Mouse (Mus musculus): ENCODE results near the gene Lrrc45. TPM values are rescaled to one million over a fixed set of nuclear protein-coding genes. Genes with fewer than 3 reads are reported as not detected.
A peak's percentile ranks its signal among the peaks of the same experiment; 100 is the strongest.
"Not testable (repeated sequence)": the region's sequence is repeated elsewhere in the genome, so short reads cannot be mapped to it uniquely, and the experiment has no call there.

Gene Lrrc45
- polyA plus RNA-seq, 1 experiment from 2014 or later = 44.4 TPM

DNA sequence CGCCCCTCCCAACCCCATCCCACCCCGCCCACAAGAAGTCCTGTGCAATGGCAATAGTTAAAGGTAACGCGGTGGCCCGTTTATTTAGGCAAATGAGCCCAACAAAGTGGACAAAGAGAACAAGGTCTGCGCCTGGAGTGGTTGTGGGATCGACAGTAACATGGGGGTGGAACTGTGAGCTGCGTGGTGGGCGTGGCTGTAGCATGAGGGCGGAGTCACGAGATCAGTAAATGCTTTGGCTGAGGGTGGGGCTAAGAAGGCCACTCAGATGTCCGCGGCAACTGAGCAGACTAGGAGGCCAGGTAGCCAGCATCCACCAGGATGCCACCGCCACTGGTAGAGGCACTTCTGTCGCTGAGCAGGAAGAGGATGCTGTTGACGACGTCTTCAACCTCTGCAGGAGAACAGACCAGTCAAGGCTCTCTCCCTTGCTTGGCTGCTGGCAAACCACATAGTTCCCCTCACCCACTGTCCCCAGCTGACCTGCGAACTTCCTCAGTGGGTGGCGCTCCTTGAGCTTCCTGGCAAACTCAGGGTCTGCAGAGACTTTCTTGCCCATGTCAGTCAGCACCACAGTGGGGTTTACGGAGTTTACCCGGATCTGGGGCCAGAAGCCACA is 15.8 kb downstream of the Lrrc45 start:
- H3K27ac ChIP-seq (ENCODE audit: low read length); H3K36me3 ChIP-seq (ENCODE audit: control insufficient read depth, insufficient read depth, low read length); H3K9me3 ChIP-seq (ENCODE audit: control insufficient read depth, low read length); H3K9ac ChIP-seq (ENCODE audit: low read depth, low read length); H3K4me1 ChIP-seq (ENCODE audit: control insufficient read depth, insufficient read depth, low read length); H3K27me3 ChIP-seq (replicated peaks; ENCODE audit: control insufficient read depth, insufficient read depth, low read length): not testable (repeated sequence)
- Histone ChIP-seq H3K4me2 (ENCODE audit: low read depth, low read length) (peak overlapping the region; percentile 19; the same call in 1 of the 2 replicates), H3K4me3 (ENCODE audit: low read length) (peak overlapping the region; percentile 15; the same call in 1 of the 2 replicates)
- WGBS = 1% methylated on average over 17 of the region's 21 CpGs
- ATAC-seq = peak; percentile 34

DNA sequence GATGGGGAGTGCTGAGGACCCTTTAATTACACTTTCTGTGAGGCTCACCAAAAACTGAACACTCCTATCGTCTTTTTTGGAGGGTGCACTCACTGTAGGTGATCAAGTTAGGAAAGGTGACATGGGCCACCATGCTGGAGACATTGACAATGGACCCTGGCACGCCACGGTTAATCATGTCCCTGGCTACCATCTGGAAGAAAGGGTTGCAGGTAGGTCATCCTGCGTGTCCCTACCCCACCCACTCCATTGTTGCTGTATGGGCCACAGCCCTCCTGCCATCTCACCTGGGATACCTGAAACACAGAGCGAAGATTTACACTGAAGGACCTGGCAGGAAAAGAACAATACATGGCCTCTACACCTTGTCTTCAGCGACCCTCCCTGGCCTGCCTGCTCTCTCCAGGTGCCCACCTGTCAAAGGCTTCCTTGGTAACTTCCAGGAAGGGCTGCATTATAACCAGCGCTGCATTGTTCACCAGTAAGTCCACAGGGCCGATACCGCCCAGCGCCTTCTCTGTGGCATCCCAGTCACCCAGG is 16.7 kb downstream of the Lrrc45 start:
- no peak overlapping the region for H3K9ac ChIP-seq (ENCODE audit: low read depth, low read length)
- no peaks in the 10 kb centered on the region for H3K9me3 ChIP-seq (ENCODE audit: control insufficient read depth, low read length)
- no peaks in the 10 kb centered on the region for H3K27me3 ChIP-seq (replicated peaks; ENCODE audit: control insufficient read depth, insufficient read depth, low read length)
- no peak overlapping the region for H3K27ac ChIP-seq (ENCODE audit: low read length)
- 88% methylated on average over 10 of the region's 10 CpGs for WGBS
- H3K36me3 ChIP-seq (ENCODE audit: control insufficient read depth, insufficient read depth, low read length) = 0 out of 2 replicates have a peak, but pooled peaks cover 3% of the 10 kb centered on the region
- H3K4me1 ChIP-seq (ENCODE audit: control insufficient read depth, insufficient read depth, low read length) = peaks cover 5% of the 10 kb centered on the region
- no peak overlapping the region for H3K4me2 ChIP-seq (ENCODE audit: low read depth, low read length)
- no peak for ATAC-seq
- no peak overlapping the region for H3K4me3 ChIP-seq (ENCODE audit: low read length)

GRCm38 (mm10) chr11:120731395-120731794 is 17.7 kb downstream of the Lrrc45 start:
- Histone ChIP-seq H3K4me2 (ENCODE audit: low read depth, low read length) (no peak overlapping the region), H3K27ac (ENCODE audit: low read length) (no peak overlapping the region), H3K36me3 (ENCODE audit: control insufficient read depth, insufficient read depth, low read length) (no peaks in the 10 kb centered on the region), H3K9ac (ENCODE audit: low read depth, low read length) (no peak overlapping the region), H3K27me3 (replicated peaks; ENCODE audit: control insufficient read depth, insufficient read depth, low read length) (no peaks in the 10 kb centered on the region), H3K4me1 (ENCODE audit: control insufficient read depth, insufficient read depth, low read length) (peaks cover 5% of the 10 kb centered on the region), H3K4me3 (ENCODE audit: low read length) (no peak overlapping the region), H3K9me3 (ENCODE audit: control insufficient read depth, low read length) (no peaks in the 10 kb centered on the region)
- WGBS = 89% methylated on average over 1 of the region's 1 CpGs
- ATAC-seq = no peak

DNA sequence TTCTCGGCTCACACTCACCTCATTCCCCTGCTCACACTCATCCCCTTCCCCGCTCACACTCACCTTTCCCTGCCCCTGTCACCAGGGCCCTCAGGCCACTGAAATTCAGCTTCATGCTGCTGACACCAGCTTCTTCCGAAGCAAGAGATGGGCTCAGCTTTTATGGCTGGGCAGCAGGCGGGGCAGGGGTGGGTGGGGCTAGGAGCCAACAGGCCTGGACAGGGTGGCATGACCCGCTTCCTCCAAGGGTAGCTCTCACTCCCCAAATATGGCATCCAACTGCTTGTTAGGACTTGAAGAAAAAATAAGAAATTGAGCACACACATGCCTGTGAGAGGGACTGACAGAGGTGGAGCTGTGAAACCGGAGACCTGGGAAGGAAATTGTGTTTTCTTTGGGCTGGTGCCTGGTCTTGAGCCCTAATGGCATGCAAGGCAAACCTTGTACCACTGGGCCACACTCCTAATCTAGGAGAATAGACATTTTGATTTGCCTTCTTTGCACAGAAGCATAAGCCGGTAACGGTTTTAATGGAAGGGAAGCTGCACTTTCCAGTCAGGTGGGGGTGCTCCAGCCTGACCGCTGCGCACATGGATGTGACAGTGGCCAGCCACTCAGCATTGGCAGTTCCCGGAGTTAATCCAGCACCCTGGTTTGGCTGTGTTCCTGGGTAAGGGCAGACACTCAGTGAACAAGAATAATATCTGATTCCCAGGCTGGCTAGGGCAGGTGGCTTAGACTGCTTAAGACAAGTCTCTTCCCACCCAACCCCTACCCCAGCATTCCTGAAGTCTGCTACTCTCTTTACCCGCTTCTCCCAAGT is 18.3 kb downstream of the Lrrc45 start, which contains the start of gene Cbr2:
Gene Cbr2 (minus strand): TSS at position 257 of the 823 bp plus-strand sequence.
- no peak within 1 kb of the TSS for H3K27ac ChIP-seq (ENCODE audit: low read length)
- no peaks in the 10 kb centered on the region for H3K27me3 ChIP-seq (replicated peaks; ENCODE audit: control insufficient read depth, insufficient read depth, low read length)
- H3K4me3 ChIP-seq (ENCODE audit: low read length) = no peak within 1 kb of the TSS
- H3K4me2 ChIP-seq (ENCODE audit: low read depth, low read length) = no peak within 1 kb of the TSS
- no peak within 1 kb of the TSS for H3K9ac ChIP-seq (ENCODE audit: low read depth, low read length)
- ATAC-seq = no peak
- H3K9me3 ChIP-seq (ENCODE audit: control insufficient read depth, low read length) = no peaks in the 10 kb centered on the region
- no peaks in the 10 kb centered on the region for H3K36me3 ChIP-seq (ENCODE audit: control insufficient read depth, insufficient read depth, low read length)
- WGBS = 72% methylated on average over 12 of the region's 12 CpGs
- no peaks in the 10 kb centered on the region for H3K4me1 ChIP-seq (ENCODE audit: control insufficient read depth, insufficient read depth, low read length)

GRCm38 (mm10) chr11:120733521-120733920 is 19.8 kb downstream of the Lrrc45 start:
- Histone ChIP-seq H3K4me3 (ENCODE audit: low read length) (no peak overlapping the region), H3K27ac (ENCODE audit: low read length) (no peak overlapping the region), H3K4me2 (ENCODE audit: low read depth, low read length) (no peak overlapping the region), H3K9me3 (ENCODE audit: control insufficient read depth, low read length) (no peaks in the 10 kb centered on the region), H3K36me3 (ENCODE audit: control insufficient read depth, insufficient read depth, low read length) (no peaks in the 10 kb centered on the region), H3K27me3 (replicated peaks; ENCODE audit: control insufficient read depth, insufficient read depth, low read length) (no peaks in the 10 kb centered on the region), H3K4me1 (ENCODE audit: control insufficient read depth, insufficient read depth, low read length) (no peaks in the 10 kb centered on the region), H3K9ac (ENCODE audit: low read depth, low read length) (no peak overlapping the region)
- WGBS = 51% methylated on average over 6 of the region's 6 CpGs
- no peak for ATAC-seq

DNA sequence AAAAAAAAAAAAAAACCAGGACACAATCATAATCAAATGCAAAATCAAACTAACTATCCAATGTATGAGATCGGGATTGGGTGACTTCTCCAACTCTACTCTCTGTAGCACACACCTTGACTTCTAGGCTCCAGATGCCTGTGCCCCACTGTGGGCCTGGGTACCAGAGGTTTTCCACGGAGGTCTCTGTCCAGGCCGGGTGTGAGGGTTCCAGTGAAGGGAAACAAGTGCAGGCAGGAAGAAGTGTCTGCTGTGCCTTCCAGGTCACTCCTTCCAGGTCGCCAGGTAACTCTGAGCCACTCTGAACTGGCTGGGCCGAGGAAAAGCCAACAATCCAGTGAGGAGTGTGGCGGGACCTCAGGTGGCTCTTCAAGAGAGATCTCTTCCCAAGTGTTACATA is 22.7 kb downstream of the Lrrc45 start:
- no peak overlapping the region for H3K9ac ChIP-seq (ENCODE audit: low read depth, low read length)
- 77% methylated on average over 6 of the region's 6 CpGs for WGBS
- H3K36me3 ChIP-seq (ENCODE audit: control insufficient read depth, insufficient read depth, low read length) = no peaks in the 10 kb centered on the region
- H3K27ac ChIP-seq (ENCODE audit: low read length) = no peak overlapping the region
- no peak for ATAC-seq
- H3K27me3 ChIP-seq (replicated peaks; ENCODE audit: control insufficient read depth, insufficient read depth, low read length) = no peaks in the 10 kb centered on the region
- no peak overlapping the region for H3K4me3 ChIP-seq (ENCODE audit: low read length)
- H3K4me2 ChIP-seq (ENCODE audit: low read depth, low read length) = no peak overlapping the region
- H3K4me1 ChIP-seq (ENCODE audit: control insufficient read depth, insufficient read depth, low read length) = no peaks in the 10 kb centered on the region
- no peaks in the 10 kb centered on the region for H3K9me3 ChIP-seq (ENCODE audit: control insufficient read depth, low read length)

DNA sequence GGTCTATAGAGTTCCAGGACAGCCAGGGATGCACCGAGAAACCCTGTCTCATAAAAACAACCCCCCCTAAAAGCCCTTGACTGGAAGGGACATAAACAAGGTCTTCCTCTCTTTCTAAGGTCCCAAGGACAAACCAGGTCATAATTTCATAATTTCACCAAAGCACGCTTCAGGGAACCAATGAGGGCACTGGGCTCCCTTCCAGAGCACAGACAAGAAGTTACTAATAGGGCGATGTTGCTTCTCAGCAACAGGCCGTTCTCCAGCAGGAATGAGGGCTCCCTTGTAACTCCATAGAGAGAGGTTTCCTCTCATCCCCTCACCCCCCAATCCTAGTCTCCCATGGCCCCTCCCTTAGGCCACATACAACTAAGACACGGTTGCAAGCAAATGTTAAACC is 27.3 kb downstream of the Lrrc45 start:
- Histone ChIP-seq H3K4me2 (ENCODE audit: low read depth, low read length) (no peak overlapping the region), H3K27me3 (replicated peaks; ENCODE audit: control insufficient read depth, insufficient read depth, low read length) (no peaks in the 10 kb centered on the region), H3K4me3 (ENCODE audit: low read length) (no peak overlapping the region), H3K27ac (ENCODE audit: low read length) (no peak overlapping the region), H3K9me3 (ENCODE audit: control insufficient read depth, low read length) (no peaks in the 10 kb centered on the region), H3K4me1 (ENCODE audit: control insufficient read depth, insufficient read depth, low read length) (0 out of 2 replicates have a peak, but pooled peaks cover 2% of the 10 kb centered on the region), H3K9ac (ENCODE audit: low read depth, low read length) (no peak overlapping the region), H3K36me3 (ENCODE audit: control insufficient read depth, insufficient read depth, low read length) (no peaks in the 10 kb centered on the region)
- ATAC-seq = no peak
- 86% methylated on average over 5 of the region's 5 CpGs for WGBS

- WGBS = 65% methylated on average over 7 of the region's 7 CpGs
- ATAC-seq = no peak
- Histone ChIP-seq H3K4me3 (ENCODE audit: low read length) (no peak overlapping the region), H3K4me1 (ENCODE audit: control insufficient read depth, insufficient read depth, low read length) (0 out of 2 replicates have a peak, but pooled peaks cover 2% of the 10 kb centered on the region), H3K27ac (ENCODE audit: low read length) (no peak overlapping the region), H3K27me3 (replicated peaks; ENCODE audit: control insufficient read depth, insufficient read depth, low read length) (no peaks in the 10 kb centered on the region), H3K4me2 (ENCODE audit: low read depth, low read length) (no peak overlapping the region), H3K9ac (ENCODE audit: low read depth, low read length) (0 out of 2 replicates have a peak overlapping the region, but pooled peaks have one; percentile 11), H3K36me3 (ENCODE audit: control insufficient read depth, insufficient read depth, low read length) (no peaks in the 10 kb centered on the region), H3K9me3 (ENCODE audit: control insufficient read depth, low read length) (no peaks in the 10 kb centered on the region)
These were observed 30.5 kb downstream of the Lrrc45 start for GRCm38 (mm10) chr11:120744121-120744701.

GRCm38 (mm10) chr11:120747974-120748373 is 34.2 kb downstream of the Lrrc45 start:
- no peak overlapping the region for H3K27ac ChIP-seq (ENCODE audit: low read length)
- no peaks in the 10 kb centered on the region for H3K9me3 ChIP-seq (ENCODE audit: control insufficient read depth, low read length)
- H3K9ac ChIP-seq (ENCODE audit: low read depth, low read length) = no peak overlapping the region
- no peaks in the 10 kb centered on the region for H3K36me3 ChIP-seq (ENCODE audit: control insufficient read depth, insufficient read depth, low read length)
- H3K27me3 ChIP-seq (replicated peaks; ENCODE audit: control insufficient read depth, insufficient read depth, low read length) = no peaks in the 10 kb centered on the region
- WGBS = 71% methylated on average over 4 of the region's 4 CpGs
- H3K4me2 ChIP-seq (ENCODE audit: low read depth, low read length) = no peak overlapping the region
- H3K4me1 ChIP-seq (ENCODE audit: control insufficient read depth, insufficient read depth, low read length) = 0 out of 2 replicates have a peak, but pooled peaks cover 2% of the 10 kb centered on the region
- H3K4me3 ChIP-seq (ENCODE audit: low read length) = no peak overlapping the region
- ATAC-seq = no peak
